Mouse (Mus musculus) lung, postnatal 0 days (tissue): ENCODE data around the gene Pbx1.

ENCODE experiments used
- CTCF ChIP-seq: IDR thresholded peaks from 2 replicates; pipeline ENCODE4 v1.5.1; 2016; ENCODE audit warnings: antibody characterized with exemption, mild to moderate bottlenecking
- EP300 ChIP-seq: IDR thresholded peaks from 2 replicates; pipeline ENCODE4 v1.6.1; 2016; ENCODE audit warnings: antibody characterized with exemption, mild to moderate bottlenecking, control low read depth

DNA sequence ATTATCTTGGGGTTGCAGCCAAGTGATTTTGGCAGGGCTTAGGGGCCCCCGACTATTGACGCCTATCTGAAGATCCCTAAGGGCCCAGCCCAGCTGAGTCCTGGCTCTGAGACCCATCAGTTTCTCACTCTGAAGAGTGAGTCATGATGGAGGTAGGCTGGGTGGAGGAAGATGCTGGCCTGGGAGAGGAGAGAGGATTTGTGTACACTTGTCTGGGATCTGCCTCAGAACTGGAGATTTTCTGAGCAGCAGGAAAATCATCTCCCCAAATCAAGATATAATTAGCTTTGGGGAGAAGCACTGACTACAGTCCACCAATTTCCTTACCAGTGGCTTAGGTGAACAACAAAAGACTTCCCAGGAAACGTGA is 103.8 kb downstream of the Pbx1 start:
- TF ChIP-seq CTCF (no peak), EP300 (no peak)
